Mouse (Mus musculus): ENCODE data around the gene Slc17a5.

GRCm38 (mm10) chr9:78558586-78559214 lies 29.1 kb downstream of the Slc17a5 start:
- TF ChIP-seq GATA1 (IDR thresholded peaks at IDR 0.05; ENCODE audit: borderline replicate concordance, low read length): no peak
- TF ChIP-seq FLI1 (IDR thresholded peaks at IDR 0.05; ENCODE audit: low read length): no peak
